Mouse (Mus musculus) liver, adult (tissue): ENCODE results near the gene Zfp827.

Source experiments
- GATA4 ChIP-seq: IDR thresholded peaks from 2 replicates; pipeline ENCODE4 v1.6.1; 2014; ENCODE audit warnings: mild to moderate bottlenecking, low read length; ENCODE audit not compliant: insufficient replicate concordance

The Zfp827 gene

DNA sequence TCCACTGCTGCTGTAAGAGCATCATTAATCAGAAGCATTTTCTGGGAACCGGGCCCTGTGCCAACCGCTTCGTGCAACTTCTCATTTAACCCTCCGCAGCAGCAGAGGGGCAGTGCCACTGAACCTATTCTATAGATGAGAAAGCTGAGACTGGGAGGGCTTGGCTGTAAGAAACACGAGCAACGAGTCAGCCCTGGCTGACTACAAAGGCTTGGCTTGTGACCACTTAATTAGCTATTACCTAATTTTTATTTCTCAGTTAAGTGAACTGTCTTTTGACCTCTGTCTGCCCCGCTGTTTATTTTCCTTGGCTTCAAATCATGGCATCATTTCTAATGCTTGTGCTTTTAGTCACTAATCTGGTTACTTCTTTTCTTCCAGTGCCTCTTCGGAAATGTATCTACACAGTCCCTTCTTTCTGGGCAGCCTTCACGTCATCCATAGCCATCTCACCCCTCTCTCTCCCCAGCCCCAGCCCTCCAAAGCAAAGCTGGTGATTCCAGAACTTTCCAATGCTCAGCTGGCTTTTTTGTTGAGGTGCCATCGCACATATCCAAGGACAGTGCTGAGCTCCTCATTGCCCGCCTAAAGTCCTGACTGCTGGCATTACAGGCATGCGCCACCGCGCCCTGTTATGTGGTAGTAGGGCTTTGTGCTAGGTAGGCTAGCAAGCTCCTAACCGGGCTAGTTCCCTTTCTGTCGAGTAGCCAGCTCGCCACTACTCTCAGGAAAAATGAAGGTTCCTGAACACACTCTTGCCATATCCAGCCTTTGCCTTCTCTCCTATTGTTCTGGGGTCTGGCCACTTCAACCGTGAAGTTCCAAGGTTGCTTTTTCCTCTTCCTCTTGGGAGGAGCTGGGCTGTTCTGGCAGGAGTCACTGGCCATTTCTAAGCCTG is 55.5 kb downstream of the Zfp827 start:
- no peak for TF ChIP-seq GATA4

DNA sequence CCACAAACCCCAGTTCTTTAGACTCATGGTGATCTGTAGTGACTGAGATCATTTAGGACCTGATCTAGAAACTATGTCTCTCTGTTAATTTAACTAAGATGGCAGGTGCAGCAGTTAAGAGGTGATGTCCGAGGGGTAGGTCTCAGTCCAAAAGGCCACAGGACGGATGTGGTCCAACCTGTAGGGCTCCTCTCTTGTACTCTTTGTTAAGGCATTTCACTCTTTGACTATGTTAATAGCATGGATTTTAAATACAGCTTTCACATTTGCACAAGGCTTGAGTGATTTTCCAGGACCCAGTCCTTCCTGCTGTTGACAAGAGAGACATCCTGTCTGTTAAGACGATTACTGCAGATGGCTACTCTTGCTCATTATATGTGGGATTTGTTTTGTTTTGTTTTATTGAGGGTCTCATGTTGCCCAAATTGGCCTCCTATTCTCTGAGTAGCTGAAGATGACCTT is 56.2 kb downstream of the Zfp827 start:
- no peak for TF ChIP-seq GATA4

DNA sequence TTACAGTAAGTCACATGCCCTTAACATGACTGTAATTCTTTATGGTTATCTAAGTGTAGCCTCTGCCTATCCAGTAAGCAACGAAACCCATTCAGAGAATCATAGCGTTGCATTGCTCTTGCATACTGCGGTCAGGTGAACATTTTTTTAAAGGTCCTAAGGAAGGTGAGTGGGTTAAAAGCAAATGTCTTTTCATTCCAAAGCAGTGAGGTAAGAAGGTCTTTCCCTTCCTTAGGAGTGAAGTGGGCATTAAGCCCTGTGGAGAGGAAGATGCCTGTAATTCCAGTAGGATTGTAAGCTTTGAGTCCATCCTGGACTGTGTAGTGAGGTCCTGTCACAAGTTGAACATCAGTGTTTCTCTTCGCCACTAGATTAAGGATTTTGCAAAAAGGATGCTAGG is 66.2 kb downstream of the Zfp827 start:
- no peak for TF ChIP-seq GATA4

DNA sequence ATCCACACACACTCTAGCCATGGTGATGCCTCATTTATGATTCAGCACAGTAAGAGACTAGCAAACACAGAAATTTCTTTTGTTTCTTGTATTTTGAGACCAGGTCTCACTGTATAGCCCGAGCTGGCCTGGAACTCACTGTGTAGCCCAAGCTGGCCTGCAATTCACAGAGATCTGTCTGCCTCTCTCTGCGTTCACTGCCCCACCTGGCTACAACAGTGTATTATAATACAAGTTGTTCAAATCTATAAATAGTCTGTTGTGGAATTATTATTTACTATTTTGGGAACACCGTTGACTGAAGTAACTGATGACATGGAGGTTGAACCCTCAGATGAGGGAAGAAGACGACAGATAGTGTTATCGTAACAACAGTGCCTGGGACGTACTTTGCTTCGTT is 66.9 kb downstream of the Zfp827 start:
- no peak for TF ChIP-seq GATA4

DNA sequence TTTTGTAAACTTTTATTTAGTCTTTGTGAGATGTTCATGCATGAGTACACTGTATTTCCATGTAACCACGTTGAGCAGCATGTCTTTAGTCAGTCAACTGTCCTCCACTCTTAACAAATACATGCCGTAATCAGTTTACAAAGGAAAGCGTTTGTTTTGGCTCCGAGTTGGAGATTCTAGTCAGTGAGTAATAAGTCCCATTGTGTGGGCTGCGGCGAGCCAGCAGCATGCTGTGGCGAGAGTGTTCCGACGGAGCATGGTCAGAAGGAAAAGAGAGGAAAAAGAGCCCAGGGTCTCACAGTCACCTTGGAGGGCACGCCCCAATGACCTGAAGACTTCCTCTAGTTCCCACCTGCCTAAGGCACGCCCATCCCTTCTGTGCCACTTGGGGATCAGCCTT is 68.7 kb downstream of the Zfp827 start:
- no peak for TF ChIP-seq GATA4

DNA sequence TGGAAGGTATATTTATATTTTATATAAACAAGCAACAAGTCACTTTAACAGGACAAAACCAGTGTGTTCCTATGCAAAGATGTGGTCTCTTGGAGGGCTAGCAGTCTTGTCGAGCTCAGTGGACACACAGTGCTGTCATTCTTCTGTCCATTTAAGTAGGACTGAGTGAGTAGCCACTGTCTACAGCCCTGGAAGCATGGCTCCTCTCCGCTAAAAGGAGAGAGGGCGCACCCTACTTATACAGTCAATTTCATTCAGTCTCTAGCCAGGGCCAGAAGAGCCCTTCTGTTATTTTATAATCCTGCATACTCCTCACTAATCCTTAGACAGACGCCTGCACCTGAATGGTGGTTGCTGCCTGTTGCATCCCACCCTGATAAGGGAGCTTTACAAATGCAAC is 74.5 kb downstream of the Zfp827 start:
- TF ChIP-seq GATA4, result no peak

DNA sequence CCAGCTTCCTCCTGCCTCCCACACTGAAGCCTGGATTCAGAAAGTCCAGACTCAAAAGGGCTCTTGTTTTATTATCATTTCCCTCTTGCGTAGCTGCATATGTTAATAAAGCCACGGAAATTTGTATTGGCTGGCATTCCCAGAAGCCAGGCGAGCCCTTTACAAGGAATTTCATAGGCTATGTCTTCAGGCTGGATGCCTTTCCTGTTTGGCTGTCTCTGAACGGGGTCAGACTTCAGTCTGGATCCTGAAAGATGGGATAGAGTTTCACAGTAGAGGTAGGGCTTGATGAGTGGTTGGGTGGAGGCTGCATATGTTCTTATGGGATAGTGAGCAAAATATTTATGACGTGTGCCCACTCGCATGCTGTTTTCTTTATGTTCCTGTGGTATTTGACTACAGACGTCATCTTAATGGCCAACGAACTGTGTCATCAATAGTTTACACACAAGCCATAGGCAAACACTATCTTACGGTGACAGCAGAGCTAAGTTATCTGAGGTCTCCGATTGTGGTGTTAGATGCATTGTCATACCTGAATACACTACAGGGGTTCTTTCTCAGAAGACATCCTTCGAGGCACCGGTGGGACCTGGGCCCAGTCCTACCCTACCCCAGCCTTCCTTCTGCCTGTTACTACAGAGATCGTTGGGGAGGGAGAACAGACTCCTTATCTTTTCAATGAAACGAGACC is 75.1 kb downstream of the Zfp827 start:
- TF ChIP-seq GATA4, result no peak

DNA sequence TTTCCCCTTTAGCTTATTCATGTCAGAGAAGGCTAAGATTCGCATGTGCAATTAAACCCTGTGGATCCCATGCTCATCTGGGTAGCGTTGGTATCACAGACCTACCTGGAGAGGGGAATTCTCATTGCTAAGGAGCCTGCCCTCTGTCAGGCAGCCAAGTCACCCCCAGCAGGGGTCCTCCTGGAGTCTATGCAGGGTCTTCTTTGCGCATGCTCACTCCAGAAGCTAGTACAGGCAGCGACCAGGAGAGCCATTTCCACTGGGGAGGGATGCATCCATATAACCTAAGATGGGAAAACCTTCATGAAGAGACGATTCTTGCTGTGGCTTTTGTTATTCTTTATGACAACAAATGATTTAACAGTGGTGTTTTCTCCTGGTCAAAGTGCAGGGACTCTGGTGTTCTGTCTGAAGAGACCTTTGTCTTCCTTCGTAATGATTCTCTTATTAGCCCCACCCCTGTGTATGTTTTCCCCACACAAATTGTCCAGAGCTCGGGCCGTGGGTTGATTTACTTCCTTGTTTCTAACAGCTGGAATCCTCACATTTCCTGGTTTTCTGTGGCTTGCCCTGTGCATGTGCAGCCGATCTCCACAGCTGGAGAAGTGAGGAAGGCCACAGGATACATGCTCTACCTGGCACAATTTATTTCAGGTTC is 75.8 kb downstream of the Zfp827 start:
- TF ChIP-seq GATA4, result no peak

DNA sequence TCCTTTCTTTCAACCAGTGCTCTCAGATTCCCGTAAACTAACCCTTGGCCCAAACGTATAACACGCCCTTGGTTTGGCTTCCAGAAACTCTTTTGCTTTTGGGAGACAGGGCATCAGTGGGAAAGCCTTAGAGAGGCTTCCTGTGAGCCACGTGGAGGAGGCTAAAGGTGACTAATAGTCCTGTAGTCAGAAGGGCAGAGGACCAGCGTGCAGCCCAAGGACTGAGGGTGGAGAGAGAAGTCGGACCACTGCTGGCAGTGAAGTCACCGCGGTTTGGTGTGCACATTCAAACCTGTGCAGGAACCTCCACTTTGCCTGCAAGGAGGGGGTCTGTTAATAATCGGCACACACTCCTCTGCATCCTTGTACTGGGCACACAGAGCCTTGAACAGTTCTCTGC is 76.4 kb downstream of the Zfp827 start:
- TF ChIP-seq GATA4, result no peak

DNA sequence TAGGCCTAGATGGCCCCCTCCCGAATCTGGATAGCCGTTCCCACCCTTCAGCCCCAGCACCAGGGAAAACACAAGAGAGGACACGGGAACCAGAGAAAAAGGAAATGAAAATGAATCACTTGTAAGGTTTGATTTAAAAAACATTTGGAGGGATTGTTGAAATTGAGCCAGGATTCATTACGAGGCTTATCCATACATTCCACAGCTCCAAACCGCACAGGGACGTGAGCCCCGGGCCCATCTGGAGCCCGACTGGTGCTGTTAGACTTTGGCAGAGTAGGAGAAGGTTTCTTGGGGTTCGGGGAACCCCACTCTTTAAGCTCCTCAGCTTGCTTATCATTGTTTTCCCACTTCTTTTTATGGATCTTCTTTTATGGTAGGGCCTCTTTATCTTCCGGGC is 76.9 kb downstream of the Zfp827 start:
- no peak for TF ChIP-seq GATA4

DNA sequence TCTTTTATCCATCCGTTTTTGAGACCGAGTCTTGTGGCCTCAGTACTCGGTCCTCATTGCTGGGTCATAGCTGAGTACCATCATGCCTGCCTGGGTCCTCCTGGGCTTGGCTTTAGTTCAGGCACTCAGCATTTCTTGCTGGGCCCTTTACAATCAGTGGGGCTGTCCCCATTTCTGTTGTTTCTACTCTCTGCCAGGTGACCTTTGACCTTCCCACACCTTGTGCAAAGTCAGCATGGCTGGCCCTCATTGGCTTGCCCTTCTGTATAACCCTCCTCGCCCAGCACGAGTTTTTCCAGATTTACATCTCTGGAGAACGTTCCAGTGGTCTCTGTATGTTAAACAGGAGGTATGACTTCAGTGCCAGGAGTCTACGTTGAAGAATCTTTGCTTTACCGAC is 83.2 kb downstream of the Zfp827 start:
- no peak for TF ChIP-seq GATA4

DNA sequence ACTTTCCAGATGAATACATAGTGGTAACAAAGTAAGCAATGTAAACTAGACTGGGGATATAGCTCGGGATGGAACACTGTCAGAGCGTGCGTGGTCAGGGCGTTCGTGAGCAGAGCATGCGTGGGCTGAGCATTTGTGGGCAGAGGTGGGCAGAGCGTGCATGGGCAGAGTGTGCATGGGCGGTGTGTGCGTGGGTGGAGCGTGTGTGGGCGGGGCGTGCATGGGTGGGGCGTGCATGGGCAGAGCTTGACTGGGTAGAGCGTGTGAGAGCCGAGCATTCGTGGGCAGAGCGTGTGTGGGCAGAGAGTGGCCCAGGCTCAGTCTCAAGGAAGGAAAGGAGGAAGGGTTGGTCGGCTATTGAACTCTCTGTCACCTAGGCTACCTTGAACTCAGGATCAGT is 84.2 kb downstream of the Zfp827 start:
- TF ChIP-seq GATA4, result no peak

DNA sequence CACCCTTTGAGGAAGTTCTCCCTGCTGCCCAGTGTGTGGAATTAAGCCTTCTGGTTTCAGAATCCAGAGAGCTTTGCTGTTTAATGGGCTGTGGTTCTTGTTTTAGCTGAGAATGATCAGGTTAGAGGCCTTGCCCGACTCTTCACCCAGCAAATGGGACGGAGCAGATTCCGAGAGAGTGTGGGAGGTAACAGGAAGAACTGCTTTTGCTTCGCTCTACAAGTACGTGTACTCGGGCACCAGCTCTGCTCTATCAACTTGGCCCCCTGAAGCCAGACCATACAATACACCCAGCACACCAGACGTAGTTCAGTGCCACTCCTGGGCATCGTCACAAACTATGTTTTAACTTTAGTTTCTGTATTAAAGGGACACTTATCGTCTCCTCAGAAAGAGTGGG is 85.3 kb downstream of the Zfp827 start:
- no peak for TF ChIP-seq GATA4

DNA sequence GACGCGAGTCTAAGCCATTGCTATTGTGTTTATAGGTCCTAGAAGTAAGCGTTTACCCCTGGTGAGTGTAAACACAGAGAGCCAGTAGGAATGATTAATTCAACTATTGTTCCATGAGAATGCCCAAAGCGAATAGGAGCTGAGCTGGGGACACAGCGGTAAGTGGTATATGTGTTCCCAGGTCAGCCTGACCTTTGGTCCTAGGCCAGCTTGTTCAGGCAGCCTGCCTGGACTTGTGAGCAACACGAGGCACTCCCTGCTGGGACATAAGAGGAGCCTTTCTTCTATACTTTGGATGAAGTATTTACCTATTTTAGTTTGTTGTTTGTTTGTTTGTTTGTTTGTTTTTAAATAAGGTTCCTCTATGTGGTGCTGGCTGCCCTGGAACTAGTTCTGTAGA is 86.3 kb downstream of the Zfp827 start:
- TF ChIP-seq GATA4, result no peak

DNA sequence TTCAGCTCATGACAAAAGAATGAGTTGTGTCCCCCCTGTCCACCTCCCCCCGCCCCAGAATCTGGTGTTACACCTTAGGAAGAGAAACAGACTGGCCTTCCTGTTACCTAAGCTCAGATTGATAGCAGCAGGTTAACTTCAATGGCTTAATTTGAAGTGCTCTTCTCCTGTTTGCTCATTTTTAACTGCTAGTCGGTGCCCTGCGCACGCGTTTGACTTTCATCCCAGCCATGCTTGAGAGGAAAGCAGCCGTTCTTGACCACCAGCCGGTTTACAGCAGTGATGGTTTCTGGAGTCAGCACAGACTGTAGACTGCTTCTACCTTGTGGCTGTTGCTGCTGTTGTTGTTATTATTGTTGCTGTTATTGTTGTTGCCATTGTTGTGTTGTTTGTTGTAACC is 88.2 kb downstream of the Zfp827 start:
- TF ChIP-seq GATA4, result no peak

DNA sequence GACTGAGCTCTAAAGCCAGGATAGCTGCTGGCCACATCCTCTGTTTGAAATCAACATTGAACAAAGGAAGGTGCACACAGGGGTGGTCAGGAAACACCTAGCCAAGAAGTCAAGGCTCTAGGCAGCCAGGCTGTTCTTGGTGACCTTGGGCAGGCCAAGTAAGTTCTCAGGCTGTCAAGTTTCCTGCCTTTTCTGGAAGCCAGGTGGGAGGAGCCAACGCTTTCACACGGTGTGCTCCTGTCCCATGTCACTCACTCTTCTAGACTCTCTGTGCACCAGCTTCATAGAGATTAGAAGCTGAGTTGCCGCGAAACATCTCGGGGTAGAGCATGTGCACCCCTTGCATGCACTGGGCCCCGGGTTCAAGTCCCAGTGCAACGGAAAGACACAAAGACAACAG is 89.5 kb downstream of the Zfp827 start:
- TF ChIP-seq GATA4, result no peak
